Mouse (Mus musculus): ENCODE measurements around the gene Selenof. TPM values are rescaled to one million over a fixed set of nuclear protein-coding genes. Genes with fewer than 3 reads are reported as not detected.

The Selenof gene
- total RNA-seq (2022) = 100 to 1,000 TPM; 226 to 234 (median 231) TPM

DNA sequence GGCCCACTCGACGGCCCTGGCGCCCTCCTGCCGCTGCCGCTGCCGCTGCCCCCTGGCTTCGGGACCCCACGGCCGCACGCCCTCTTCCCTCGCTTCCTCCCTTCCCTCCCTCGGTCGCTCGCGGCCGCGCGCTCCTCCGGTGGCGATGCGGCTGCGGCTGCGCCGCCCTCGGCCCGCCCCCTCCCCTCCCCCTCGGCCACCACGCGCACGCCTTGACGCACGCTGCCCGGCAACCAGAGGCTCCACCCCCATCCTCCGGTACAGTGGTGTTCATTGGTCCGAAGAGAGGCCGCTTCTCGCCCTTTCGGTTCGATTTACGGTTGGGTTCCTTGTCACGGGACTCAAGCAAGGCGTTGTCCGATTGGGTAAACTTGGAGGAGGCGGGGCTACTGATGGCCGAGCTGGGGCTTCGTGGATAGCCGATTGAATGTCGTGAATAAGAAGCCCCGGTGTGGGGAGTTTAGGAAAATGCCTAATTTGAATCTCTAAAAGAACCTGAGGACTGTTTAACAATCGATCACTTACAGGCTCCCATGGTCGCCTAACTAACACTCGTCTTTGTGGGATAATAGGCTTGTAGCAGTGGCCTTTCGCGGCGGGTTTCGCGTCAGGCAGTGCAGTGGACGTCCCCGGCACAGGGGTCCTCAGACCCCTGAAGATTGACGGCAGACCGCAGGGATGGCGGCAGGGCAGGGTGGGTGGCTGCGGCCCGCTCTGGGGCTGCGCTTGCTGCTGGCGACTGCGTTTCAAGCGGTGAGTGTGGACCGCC, at the start of gene Selenof, which contains the start of gene Hs2st1:
Selenof (plus strand) TSS at position 258 of the 769 bp plus-strand sequence.
Hs2st1 (minus strand) TSS at position 135 of the 769 bp plus-strand sequence.
- peak; percentile 98 to 99 for DNase-seq (ENCODE audit: low spot score in 2 of 2)

DNA sequence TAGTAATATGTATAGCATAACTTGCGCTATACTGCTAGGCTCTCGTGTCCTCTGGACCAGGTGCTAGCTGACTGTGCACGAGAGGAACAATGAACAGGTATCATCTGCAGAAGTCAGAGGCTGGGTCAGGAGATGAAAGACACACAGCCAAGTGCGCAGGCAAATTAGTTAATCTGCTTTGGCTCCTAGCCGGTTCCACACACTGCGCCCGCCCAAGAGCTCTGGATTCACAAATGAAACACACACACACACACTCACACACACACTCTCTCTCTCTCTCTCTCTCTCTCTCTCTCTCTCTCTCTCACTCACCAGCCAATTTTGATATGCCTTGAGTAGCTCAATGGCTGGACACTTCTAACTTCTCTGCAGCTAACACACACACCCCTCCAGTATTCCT, 42.2 kb upstream of the Selenof start:
- no peak for DNase-seq (ENCODE audit: low spot score in 2 of 2)

DNA sequence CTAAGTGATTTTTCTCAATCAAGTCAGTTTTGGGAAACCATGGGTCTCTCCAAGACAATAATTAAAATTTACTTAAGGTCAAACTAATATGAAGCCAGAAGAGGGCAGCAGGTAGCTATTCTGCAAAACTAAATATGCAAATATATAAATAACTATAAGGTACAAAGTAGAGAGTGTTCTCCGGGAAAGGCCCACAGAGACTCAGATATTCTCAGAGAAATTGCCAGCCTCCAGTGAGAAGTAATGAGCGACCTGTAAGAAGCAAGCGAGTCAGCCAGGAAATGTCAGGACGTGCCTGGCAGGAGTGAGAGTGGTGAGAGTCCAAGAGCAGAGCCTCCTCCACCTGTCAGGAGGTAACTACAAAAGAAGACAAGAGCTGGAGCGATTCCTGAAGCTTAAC, 39.1 kb upstream of the Selenof start:
- DNase-seq (ENCODE audit: low spot score in 2 of 2) = no peak

DNA sequence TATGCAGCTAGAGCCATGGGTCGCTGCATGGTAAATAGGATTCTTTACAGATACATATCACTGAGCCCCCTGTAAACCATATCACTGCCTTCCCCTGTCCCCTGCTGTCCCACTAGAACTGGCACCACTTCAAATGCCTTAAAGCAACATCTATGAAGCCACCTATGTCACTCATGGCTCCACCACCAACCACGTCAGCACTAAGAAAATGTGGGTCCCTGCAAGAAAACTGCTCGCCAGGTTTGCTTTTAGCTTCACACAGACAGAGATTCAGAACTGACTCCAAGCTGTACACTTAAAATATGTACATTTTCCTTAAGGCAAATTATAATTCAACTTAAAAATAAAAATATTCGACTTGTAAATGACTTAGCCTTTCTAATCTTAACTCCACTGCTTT, 35.0 kb upstream of the Selenof start:
- DNase-seq (ENCODE audit: low spot score in 2 of 2) = no peak

DNA sequence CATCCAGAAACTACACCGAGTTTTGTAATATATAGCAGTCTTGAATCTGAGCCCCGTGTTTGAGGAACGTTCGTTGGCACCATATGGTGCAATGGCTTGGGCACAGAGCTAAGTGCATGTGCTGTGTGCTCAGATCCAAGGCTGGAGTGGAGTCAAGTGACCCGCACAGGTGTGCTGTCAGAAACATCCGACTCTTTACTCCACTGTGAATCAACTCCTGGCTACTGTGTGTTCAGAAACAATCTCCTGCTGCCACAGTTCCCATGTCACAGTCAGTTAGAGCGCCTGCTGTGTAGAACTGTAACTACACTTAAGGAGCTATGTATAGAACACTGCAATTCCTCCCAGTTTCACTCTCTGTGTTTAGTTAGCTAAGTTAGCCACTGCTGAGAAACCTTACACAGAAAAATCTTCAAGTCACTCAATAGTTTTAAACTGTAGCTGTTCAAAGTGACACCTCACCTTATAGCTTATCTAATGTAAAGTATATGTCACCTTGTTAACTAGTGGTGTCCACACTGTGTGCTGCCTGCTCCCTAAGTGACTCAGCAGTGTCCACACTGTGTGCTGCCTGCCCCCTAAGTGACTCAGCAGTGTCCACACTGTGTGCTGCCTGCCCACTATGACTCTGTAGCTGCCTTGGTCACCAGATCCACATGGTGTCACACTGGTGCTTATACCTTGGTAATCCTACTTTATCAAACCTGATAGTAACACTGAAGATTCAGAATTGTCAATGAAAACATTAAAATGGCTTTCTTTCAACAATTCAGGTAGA, 32.8 kb upstream of the Selenof start:
- no peak for DNase-seq (ENCODE audit: low spot score in 2 of 2)

DNA sequence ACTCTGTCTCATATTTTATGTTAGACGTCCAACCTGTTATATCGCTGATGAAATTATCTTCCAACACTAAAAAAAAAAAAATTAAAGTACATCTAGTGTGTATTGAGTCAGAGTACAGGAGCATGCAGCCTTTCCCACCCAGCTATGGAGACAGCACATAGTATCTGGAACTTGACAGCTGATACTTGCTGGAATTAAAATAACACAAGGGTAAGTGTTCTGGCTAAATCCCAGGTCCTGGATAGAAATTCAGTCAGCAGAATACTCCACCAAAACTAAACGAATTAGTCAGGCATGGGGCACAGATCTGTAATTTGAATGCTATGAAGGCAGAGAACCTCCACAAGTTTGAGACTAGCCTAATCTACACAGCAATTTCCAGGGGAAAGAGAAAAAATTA, 31.1 kb upstream of the Selenof start:
- DNase-seq (ENCODE audit: low spot score in 2 of 2) = no peak

DNA sequence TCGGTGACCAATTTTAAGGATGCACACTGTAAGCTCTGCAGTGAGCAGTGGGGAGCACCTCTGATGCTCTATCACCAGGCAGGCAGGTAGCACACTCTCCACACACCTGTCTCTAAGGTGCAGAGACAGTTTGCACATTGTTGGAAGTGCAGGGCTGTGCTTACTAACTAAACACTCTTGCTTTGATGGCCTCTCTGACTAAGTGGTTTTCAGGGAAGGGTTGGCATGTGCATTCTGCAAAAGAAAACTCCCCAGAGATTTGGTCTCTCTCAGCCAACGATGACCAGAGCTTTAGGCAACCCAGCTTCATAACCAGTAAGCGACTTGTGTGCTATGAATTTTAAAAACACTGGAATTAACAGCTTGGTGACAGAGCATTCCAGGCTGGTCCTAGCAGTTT, 29.3 kb upstream of the Selenof start:
- DNase-seq (ENCODE audit: low spot score in 2 of 2) = no peak

DNA sequence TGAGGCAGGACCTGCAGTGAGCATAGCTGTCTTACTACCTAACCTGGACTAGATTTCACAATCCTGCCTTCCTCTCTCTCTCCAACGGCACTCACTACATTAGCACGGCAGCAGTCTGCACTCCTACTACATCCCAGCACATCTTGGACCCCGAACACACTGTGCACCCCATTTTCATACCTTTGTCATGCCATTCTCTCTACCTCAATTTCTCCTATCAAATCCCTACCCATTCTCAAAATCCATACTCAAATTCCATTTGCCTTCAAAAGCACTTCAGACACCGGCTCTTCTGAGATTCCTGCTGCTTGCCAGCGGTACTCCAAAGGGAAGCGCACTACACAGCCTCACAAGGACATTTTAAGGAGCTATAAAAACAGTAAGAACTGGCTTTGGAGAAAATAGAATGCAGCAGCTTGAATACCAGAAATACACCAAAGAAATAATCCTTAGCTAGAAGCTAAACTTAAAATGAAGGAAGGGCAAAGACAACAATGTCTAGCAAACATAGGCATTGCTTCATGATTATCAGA, 28.1 kb upstream of the Selenof start:
- DNase-seq (ENCODE audit: low spot score in 2 of 2) = no peak

DNA sequence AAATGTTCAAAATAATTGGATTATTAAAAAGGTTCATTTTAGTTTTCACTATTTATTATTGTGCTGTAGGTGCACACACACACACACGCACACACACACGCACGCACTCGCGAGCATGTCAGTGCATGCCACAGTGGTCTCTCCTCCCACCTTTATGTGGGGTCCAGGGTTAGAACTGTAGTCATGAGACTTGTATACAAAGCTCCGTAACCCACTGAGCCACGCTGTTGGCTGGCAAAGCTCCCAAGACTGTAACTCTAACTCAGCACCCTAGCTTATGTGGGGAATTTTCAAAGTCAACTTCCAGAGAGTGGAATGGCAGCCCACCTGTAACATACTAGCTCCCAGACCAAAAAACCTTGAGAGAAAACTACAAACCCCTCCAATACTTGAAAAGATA, 25.0 kb upstream of the Selenof start:
- DNase-seq (ENCODE audit: low spot score in 2 of 2) = no peak

DNA sequence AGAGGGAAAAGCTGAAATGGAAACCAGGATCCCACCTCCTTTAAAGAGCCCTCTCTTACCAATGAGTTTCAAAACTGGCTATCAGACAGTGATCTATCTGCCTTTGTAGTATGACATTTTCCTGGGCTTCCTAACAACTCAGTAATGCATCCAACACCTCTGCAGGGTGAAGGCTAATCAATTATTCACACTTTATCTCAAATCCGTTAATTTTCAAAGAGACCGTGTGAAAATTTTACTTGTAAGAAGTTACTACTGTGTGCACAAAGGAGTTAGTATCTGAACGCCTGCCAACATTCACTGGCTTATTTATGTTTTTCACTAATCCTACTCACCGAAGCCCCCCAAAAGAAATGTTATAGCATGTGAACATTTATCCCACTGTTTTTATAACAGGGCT, 24.3 kb upstream of the Selenof start:
- DNase-seq (ENCODE audit: low spot score in 2 of 2) = no peak

DNA sequence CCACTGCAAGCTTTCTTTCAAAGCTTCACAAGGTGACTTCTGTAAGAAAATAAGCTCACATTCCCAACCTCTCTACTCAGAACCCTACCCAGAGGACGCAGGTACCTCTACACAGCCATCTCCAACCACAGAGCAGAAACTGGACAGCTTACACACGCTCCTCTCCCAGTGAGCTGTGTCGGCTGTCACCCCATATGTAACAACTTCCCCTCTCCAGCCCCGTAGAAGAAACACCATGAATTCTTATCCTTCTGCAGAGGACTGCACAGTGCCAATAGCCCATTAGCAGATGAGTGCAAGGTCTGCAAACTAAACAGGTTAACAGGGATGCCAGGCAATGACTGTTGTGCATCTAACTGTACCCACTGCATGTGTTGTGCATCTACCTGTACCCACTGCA, 23.6 kb upstream of the Selenof start:
- no peak for DNase-seq (ENCODE audit: low spot score in 2 of 2)

DNA sequence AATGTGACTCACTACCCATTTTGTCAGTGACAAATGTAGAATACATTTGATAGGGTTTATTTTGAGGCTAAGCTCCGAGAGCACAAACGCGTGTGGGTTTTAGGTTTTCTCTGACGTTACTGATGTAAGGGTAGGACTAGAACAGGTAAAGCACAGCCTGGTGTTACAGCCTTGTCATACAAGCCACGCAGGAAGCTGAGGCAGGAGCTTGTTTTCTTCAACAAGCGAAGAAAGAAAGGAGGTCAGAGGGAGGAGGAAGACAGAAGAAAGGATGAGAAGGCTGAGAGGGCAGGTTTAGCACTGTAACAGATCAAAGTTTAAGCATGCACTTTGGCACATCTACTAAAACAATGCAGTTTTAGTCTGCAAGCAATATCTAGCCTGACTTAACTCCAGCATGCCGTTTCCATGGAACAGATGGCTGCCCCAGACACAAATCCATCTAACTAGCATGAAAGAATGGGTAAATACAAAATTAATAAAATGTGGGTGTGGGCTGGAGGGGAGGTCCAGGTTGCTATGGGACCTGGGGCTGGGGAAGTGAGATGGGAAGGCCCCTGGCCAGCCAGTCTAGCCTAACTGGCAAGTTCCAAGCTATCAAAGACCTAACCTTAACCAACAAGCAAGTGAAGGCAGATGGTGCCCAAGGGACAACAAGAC, 21.8 kb upstream of the Selenof start:
- DNase-seq (ENCODE audit: low spot score in 2 of 2) = peak; percentile 34 to 67

DNA sequence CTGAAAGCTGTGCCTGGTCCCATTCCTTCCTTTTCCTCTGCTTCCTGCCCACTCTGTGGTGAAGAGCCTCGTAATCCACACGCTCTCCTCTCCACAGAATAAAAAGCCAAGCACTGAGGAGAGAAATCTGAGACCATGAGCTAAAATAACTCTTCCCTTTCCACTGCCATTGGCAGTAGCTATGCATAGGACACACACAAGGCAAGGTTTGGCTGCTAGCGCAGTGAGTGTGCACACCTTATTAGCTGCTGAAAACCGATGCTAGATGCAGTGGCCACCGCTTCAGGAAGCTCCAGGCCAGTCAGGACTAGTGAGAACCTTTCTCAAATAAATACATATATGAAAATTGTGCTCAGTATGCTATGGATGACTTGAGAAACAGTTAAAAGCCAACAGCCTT, 20.1 kb upstream of the Selenof start:
- no peak for DNase-seq (ENCODE audit: low spot score in 2 of 2)

DNA sequence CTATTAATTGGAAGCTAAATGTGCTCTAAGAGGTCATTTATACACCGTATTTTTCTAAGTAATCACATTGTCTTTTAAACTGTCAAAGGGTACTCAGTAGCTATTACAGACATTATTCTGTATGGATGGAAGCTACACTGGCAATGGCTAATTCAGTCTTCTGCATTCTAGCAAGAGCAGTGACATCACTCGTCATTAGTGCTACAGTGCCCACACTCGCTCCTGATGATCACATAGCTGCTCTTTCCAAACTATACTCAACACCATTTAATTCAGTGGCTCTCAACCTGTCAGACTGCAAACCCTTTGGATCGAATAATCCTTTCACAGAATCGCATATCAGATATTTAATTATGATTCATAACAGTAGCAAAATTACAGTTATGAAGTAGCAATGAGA, 19.4 kb upstream of the Selenof start:
- no peak for DNase-seq (ENCODE audit: low spot score in 2 of 2)

DNA sequence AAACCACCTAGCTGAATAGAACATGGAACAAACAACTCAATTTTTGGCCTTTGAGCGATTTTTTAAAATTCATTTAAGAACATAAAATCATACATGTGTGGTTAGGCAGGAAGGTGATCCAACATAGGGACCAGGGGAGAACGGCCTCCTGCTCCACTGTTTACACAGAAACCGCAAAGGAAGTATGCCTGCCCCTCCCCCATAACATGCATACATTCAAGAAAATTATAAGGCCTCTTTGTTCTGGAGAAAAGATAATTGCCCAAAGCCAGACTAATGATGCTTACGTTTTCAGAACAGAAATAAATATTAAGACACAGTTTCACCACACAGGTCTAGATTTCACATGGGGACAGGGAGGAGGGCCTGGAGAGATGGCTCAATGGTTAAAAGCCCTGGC, 18.7 kb upstream of the Selenof start:
- no peak for DNase-seq (ENCODE audit: low spot score in 2 of 2)

DNA sequence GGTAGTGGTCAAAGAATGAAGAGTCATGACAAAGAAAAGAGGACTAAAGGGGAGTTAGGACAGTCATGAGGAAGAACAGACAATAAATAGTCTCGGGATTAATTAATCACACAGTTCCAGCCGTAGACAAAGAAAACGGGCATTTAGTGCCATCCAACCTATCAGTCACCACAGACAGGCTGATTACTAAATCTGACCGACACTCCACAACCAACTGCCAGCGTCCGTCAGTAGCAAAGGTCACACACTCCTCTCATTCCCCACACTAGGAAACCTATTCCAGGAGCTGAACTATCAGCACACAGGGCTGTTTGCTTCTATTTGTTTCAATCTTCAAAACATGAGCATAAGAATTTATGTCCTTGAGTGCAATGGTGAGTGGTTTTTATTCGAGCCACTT, 16.2 kb upstream of the Selenof start:
- DNase-seq (ENCODE audit: low spot score in 2 of 2) = no peak

DNA sequence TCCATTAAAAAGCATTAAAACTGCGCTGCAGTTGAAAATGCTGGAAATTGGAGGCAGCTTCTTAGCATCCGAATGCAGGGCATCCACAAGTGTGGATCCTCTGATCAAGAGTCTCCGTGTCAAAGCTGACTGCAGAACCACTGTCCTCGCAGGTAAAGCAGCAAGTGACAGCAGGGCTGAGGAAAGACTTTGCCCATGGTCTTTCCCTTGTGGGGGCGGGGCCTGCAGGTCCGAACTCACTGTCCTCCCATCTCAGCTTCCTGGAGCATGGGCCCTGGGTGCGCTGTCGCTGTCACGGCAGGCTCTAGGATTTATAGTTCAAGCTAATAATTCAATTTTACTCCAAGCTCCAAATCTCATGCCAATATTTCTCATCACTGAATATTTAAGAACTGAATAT, 15.6 kb upstream of the Selenof start:
- no peak for DNase-seq (ENCODE audit: low spot score in 2 of 2)

DNA sequence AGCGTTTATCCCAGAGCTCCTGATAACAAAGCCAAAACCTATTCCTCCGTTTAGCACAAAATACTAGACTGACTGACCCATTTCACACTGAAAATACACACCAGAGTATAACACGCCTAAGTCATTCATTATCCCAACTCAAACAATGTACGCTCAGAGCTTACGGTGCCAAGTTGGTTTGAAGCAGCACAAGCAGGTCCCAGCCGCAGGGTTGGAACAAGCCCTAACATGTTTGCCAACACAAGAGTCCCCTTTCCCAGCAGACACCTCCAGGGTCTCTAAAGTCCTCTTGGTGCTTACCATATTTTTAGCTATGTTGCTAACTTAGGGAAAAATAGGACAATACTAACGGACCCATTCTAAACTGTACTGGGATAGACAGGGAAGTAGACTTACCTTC, 15.0 kb upstream of the Selenof start:
- no peak for DNase-seq (ENCODE audit: low spot score in 2 of 2)

DNA sequence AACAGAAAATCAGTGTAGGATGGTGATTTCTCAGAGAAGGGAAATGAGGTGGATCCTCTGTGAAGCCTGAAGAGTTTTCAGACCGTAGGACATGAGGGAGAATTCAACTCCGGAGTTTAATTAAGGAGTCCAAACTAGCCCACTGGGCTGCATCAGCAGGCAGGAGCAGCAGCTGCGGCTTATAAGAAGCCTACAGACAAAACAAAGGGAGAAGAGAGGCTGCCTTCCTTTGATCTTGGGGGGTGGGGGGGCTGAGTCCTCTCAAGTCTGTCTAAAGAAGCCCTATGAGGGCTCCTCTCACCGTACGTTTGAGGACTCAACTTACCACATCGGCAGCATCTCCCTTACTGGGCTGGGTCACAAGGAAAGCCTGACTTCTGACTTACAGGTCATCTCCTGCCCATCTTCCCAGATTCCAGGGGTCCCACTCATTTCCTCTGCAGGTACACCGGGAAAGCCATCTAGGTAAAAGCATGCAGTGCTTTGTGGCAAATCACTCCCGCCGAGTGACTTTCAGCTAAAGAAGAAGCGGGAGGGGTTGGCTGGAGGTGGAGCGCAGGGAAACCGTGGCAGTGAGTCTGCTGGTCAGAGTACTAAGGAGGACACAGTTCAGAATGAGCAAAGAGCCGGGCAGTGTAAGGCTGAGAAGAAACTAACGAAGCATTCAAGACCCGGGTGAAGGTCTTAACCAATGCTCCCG, 13.3 kb upstream of the Selenof start:
- DNase-seq (ENCODE audit: low spot score in 2 of 2) = no peak

DNA sequence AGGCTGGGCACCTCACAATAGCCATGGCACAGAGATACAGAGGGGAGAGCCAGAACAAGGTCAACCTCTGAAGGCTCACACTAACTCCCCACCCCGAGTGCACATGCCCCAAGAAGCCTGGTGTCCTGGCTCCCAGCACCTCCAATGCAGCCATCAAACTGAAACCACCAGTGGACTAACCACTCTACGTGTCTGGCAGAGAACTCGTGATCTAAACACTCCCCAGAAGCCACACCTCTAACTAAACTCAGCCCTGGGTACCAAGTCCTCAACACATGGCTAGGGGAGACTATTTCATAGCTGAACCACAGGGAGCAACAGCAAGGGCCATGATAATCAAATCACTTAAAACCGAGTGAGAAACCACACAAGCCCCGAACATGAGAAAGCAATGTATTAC, 11.8 kb upstream of the Selenof start:
- DNase-seq (ENCODE audit: low spot score in 2 of 2) = no peak

DNA sequence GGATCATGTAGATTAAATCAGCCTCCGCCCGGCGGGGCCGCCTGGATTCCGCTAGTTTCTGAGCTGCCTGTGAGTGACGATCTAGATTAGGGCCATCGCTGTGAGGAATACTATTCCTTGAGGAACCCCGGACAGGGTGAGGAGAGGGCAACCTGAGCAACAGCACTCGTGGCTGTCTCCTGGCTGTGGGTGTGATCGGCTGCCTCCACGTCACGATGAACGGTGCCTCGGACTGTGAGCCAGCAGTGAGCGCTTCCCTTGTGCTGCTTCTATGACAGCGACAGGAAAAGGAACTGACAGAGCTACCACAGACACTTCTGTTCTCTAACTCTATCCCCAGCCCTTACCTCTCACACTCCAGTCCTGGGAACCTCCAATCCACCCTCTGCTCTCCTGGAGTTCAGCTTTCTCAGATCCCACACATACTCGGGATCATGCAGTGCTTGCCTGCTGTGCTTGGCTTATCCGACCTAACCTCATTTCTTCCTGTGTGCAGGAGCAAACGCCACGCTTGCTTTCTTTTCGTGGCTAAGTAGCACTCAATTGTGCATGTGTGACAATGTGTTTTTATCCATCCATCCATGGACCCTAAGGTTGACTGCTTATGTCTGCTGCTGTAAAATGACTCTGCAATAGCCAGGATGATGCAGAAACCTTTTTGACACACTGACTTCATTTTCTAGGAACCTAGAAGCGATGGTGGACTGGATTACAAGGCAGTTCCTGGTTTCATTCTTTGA, 8.4 kb upstream of the Selenof start:
- DNase-seq (ENCODE audit: low spot score in 2 of 2) = no peak
